Comparison of ENCODE assay signal across 8 mouse cellular contexts in genomic region chr10:93310721-93311411, GRCm38 (mm10). TPM values are rescaled to one million over a fixed set of nuclear protein-coding genes. Genes with fewer than 3 reads are reported as not detected.
A peak's percentile ranks its signal among the peaks of the same experiment; 100 is the strongest.
DNase-seq lines count a peak whose midpoint lies in the region; ATAC-seq and TF ChIP-seq lines count a peak whose summit lies in the region.

Elk3 (minus strand) TSS chr10:93311135.

- peak within 1 kb of the TSS; percentile 80 for H3K27ac ChIP-seq in bone marrow macrophage, adult 2 months (ENCODE audit: insufficient read depth, low read depth, low read length)
- H3K27ac ChIP-seq in liver, embryonic 15.5 days (replicated peaks), result peak within 1 kb of the TSS; percentile 67

- peaks cover 61% of the 10 kb centered on the region for H3K27me3 ChIP-seq in erythroblast, embryonic 14.5 days (ENCODE audit: control insufficient read depth)
- H3K27me3 ChIP-seq in liver, embryonic 15.5 days, result peaks cover 60% of the 10 kb centered on the region

- DNase-seq in gastrocnemius, postnatal 36 days, result peak; percentile 35 to 41
- peak; percentile 72 for DNase-seq in neural tube, embryonic 10.5 days (ENCODE audit: extremely low spot score, low spot score)
- DNase-seq in thymus, postnatal 10 days (ENCODE audit: low spot score in 2 of 2), result peak; percentile 57 to 70

- H3K4me2 ChIP-seq in liver, embryonic 15.5 days, result peak within 1 kb of the TSS; percentile 71

- ATAC-seq in erythroblast, adult 5-6 weeks (replicated peaks; ENCODE audit: low FRiP score, poor library complexity, severe bottlenecking), result no peak
- ATAC-seq in inflammation-experienced regulatory T-cells, adult 6 months, result peak; percentile 61
- ATAC-seq in liver, embryonic 15.5 days (ENCODE audit: insufficient read depth), result peak; percentile 51

- WGBS in liver, embryonic 15.5 days (ENCODE audit: insufficient replicate concordance), result 2% methylated on average over 53 of the region's 53 CpGs

- peaks cover 2% of the 10 kb centered on the region for H3K4me1 ChIP-seq in erythroblast, embryonic 14.5 days (ENCODE audit: control insufficient read depth)
- peaks cover 17% of the 10 kb centered on the region for H3K4me1 ChIP-seq in bone marrow macrophage, adult 2 months (ENCODE audit: control insufficient read depth, insufficient read depth, low read length)
- H3K4me1 ChIP-seq in liver, embryonic 15.5 days (replicated peaks), result peaks cover 4% of the 10 kb centered on the region; the same call in 1 of the 2 replicates

- no peaks in the 10 kb centered on the region; the same call in 1 of the 2 replicates for H3K9me3 ChIP-seq in erythroblast, embryonic 14.5 days (ENCODE audit: control insufficient read depth, low read length)
- no peaks in the 10 kb centered on the region for H3K9me3 ChIP-seq in liver, embryonic 15.5 days (replicated peaks)

- H3K9ac ChIP-seq in liver, embryonic 15.5 days, result peak within 1 kb of the TSS; percentile 37

- no peaks in the 10 kb centered on the region for H3K36me3 ChIP-seq in erythroblast, embryonic 14.5 days (ENCODE audit: control insufficient read depth)
- H3K36me3 ChIP-seq in liver, embryonic 15.5 days (replicated peaks), result no peaks in the 10 kb centered on the region

- TF ChIP-seq POLR2A in bone marrow macrophage, adult 2 months (IDR thresholded peaks at IDR 0.05; ENCODE audit: borderline replicate concordance, low read depth, low read length), result no peak

- TF ChIP-seq CTCF in bone marrow macrophage, adult 2 months (IDR thresholded peaks at IDR 0.05; ENCODE audit: low read depth, low read length), result no peak

- intact Hi-C loops in gastrocnemius, postnatal 36 days (cut with DNase I), result no loop called here

- H3K4me3 ChIP-seq in erythroblast, embryonic 14.5 days (replicated peaks), result peak within 1 kb of the TSS; percentile 47
- H3K4me3 ChIP-seq in bone marrow macrophage, adult 2 months (ENCODE audit: insufficient read depth, low read length), result peak within 1 kb of the TSS; percentile 99
- H3K4me3 ChIP-seq in liver, embryonic 15.5 days (replicated peaks), result peak within 1 kb of the TSS; percentile 56

RNA-seq across cellular contexts. Expression of gene Elk3, which starts in this region (rescaled TPM):
- 0.10 TPM in 1 of 2 replicates, not detected in the other for polyA plus RNA-seq in erythroblast, embryonic 14.5 days (2012)
- total RNA-seq in erythroblast, adult 5-6 weeks (2015; ENCODE audit: low replicate concordance), result 3.8 TPM in 2 replicates
- 3.3 and 4.2 TPM in 2 replicates for total RNA-seq in erythroblast, adult 5-6 weeks (2017; ENCODE audit: low replicate concordance)
- 57.2 and 65.1 TPM in 2 replicates for polyA plus RNA-seq in bone marrow macrophage, adult 2 months (2012; ENCODE audit: insufficient read depth, insufficient read length, missing spikeins)
- 10 to 100 TPM; 11.6 to 14.2 TPM for total RNA-seq in gastrocnemius, postnatal 36 days (2021)
- polyA plus RNA-seq in inflammation-experienced regulatory T-cells, adult 6 months (2017; shearing (Covaris generic)), result 10 to 100 TPM; 36.0 to 50.7 (median 38.6) TPM
- 4.3 and 5.1 TPM in 2 replicates for polyA plus RNA-seq in liver, embryonic 15.5 days (2015; fragmentation: Nextera tagmentation; extraction: Ambion mirVana)

Comparison
In these comparisons a context has a peak if more than half of its experiments do, and no peak if none do; other contexts are left out.
1. H3K4me3 ChIP-seq: peak in every context shown above with its lines; median percentile 99 in bone marrow macrophage, adult 2 months; 56 in liver, embryonic 15.5 days; 47 in erythroblast, embryonic 14.5 days.